Mouse (Mus musculus) lung, postnatal 25 days (tissue): ENCODE measurements around the gene Nktr.

Experiments used
- DNase-seq: peaks from one replicate; pipeline ENCODE4 v3.0.0; 2022; ENCODE audit warnings: low spot score

The Nktr gene

DNA sequence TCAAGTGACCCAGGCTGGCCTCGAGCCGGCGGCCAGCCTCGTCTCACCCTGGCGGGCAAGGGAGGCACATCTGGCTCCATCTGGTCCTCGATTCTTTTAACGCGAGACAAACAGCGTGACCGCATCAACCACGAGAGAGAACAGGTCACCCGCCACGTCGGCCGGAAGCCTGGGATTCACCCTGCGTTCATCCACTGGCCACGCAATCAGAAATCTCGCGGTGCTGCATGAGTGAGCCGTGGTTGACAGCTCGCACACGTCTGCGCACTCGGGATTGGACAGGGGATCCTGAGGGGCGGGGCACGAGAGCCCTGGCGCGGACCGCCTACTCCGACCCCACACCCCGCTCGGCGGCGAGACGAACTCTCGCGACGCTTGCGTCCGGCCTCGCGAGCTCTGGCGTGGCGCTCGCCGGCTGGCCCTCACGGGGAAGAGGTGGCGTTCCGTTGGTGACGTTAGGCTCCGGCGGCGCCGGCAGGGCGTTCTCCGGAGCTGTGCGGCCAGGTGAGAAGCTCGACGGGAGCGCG is at the start of gene Nktr:
Nktr (plus strand) TSS at position 378 of the 527 bp plus-strand sequence.
- DNase-seq, result peak; percentile 99

DNA sequence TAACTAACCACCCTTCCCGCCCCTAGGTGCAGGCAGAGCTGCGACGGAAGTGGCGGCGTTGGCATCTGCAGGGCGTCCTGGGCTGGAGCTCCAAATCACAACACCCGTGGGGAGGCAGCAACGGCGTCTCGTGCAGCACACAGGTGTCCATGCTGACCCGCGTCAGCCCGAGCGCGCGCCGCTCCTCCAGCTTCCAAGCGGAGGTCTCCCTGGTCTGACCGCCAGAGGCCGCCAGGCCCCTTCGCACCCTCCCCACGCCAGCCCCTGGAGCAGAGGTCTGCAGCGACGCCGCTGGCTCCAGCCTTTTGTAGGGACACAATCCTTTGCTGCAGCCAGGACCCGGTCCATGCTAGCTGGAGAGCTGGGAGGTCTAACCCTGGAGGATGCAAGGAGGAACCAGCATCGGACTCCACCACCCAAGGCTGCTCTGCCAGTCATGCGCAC is 49.6 kb upstream of the Nktr start:
- peak; percentile 72 for DNase-seq

- peak; percentile 80 for DNase-seq
These were observed 47.7 kb upstream of the Nktr start for GRCm38 (mm10) chr9:121671300-121671699.

DNA sequence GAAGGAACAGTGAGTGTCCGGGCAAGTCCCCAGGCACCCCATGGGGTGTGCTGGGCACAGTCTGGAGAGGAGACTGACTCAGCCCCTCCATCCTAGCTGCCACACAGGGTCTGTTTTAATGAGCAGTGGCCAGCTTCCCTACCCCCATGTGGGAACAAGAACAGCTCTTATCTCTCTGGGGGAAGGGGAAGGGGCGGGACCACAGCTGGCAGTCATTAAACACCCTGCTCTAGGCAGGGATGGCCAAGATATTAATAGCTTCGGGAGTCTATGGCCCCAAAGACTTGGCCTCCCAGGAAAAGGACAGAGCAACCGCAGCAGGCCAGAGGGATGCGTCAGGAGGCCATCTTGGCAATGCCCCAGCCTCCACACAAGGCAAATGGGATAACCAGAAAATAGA is 46.7 kb upstream of the Nktr start:
- DNase-seq, result peak; percentile 74

DNA sequence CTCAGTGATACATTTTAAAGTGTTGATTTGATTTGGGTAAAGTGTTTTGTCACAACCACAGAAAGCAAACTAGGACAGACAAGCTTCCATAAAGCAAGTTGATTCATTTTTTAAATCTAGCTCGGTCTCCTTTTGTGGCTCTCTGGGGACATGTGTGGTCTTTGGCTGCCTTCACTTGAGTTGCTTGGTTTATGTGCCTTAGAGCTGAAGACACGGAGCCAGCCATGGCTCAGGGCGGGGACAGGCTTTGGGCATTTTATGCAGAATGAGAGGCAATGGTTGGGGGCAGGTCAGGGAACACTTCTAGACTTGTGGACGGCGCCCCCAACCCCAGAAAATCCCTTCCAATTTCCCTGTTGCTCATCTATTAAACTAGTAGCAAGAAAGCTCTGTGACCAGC is 45.3 kb upstream of the Nktr start:
- no peak for DNase-seq

- peak; percentile 60 for DNase-seq
These were observed 44.0 kb upstream of the Nktr start for GRCm38 (mm10) chr9:121675011-121675410.

- DNase-seq, result no peak
These were observed 43.4 kb upstream of the Nktr start for GRCm38 (mm10) chr9:121675556-121675955.

GRCm38 (mm10) chr9:121677069-121677468 is 41.9 kb upstream of the Nktr start:
- DNase-seq, result no peak

DNA sequence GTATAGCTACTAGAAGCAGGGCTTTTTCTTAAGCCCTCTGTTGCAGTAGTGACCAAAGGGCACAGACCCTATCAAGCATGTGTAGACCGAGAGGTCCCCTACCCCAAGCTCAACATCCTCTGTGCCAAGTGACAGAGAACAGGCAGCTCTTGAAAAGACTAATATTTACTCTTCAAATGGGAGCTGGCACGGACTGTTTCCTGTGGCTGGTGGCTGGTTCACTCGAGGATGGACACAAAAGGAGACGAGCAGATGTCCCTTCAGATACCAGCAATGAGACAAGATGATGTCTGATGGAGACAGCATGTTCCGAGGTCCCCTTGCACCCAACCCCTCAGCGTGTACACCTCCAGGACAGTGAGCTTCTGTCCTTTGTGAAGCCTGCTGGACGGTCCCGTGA is 41.5 kb upstream of the Nktr start:
- DNase-seq, result peak; percentile 91

DNA sequence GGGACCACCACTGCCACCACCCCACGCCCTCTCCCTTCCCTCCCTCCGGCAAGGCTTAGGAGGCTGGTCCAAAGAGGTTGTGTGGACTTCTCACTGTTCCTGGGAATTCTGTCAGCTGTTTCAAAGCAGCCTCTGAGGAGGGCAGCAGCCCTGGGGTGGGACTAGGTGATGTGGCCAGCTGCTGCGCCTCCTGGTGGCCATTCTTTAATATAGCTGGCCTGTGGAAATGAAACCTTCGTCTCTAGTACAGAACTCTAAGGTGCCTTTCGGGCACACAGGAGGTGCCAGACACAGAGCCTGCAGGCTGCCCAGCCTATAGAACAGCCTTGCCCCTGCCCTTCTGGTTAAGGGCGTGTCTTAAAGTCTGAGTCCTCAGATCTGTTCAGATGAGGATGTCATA is 39.4 kb upstream of the Nktr start:
- DNase-seq, result peak; percentile 74

DNA sequence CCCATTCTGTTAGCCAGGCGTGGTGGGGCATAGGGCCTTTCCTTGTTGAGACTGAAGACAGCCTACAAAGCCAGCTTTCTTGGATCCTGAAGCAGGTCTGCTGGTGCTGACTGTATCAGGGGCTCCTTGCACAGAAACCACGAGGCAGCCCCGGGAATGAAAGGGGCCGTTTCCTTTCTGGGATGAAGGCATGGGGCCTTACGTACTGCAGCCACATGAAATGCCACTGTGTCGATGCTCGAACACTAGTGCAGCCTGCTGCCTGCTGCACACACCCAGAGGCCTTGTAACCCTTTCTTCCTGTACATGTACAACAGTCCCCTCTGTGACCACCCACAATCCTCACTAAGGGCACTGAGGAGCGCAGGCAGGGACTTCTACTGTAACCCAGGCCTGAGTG is 37.8 kb upstream of the Nktr start:
- DNase-seq, result no peak

GRCm38 (mm10) chr9:121682037-121682680 is 36.8 kb upstream of the Nktr start:
- DNase-seq, result no peak

- DNase-seq, result no peak
These were observed 34.3 kb upstream of the Nktr start for GRCm38 (mm10) chr9:121684702-121685101.

- no peak for DNase-seq
These were observed 28.7 kb upstream of the Nktr start for GRCm38 (mm10) chr9:121690200-121690651.

- DNase-seq, result no peak
These were observed 28.2 kb upstream of the Nktr start for GRCm38 (mm10) chr9:121690734-121691133.

DNA sequence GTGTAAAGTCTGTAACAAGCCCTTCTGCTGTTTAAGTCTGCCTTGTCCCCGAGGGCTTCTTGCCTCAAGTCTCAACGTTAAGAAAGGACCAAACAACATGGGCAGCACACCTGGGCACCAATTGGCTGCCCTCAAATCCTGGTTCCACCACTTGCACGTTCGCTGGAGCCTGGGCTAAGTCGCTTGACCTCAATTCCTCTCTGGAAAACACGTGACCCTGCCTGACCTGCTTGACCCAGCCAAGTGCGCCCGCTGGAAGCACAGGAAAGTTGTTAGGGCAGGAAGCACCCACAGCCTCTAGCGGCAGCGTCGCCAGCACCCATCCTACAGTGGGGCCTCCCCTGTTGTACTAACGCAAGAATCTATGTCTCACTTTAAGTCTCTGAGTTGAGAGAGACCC is 24.2 kb upstream of the Nktr start:
- DNase-seq, result no peak

GRCm38 (mm10) chr9:121696626-121697025 is 22.3 kb upstream of the Nktr start:
- DNase-seq, result no peak

DNA sequence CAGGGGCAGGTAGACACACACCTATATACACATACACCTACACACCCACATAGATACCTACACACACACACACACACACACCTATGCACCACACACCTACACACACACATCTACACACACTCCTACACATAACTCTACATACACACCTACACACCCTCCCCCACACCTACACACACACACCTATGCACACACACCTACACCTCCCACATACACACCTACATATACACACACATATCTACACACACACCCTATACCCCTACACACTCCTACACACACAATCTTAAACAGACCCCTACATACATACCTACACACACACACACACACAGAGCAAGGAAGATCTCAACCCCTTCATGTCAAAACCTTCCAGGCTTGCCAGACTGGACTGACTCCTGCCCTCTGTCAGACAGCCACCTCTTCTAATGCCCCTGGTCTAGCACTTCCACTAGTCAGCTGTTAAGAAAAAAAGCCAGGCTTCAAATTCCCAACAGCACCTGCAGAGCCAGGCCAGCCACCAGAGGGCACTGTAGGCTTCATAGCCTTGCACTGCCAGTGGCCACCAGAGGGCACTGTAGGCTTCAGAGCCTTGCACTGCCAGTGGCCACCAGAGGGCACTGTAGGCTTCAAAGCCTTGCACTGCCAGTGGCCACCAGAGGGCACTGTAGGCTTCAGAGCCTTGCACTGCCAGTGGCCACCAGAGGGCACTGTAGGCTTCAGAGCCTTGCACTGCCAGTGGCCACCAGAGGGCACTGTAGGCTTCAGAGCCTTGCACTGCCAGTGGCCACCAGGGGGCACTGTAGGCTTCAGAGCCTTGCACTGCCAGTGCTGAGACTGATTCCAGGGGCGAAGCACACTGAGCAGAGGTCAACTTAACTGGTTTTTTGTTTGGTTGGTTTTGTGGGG is 21.6 kb upstream of the Nktr start:
- peak; percentile 63 for DNase-seq

GRCm38 (mm10) chr9:121704261-121704645 is 14.7 kb upstream of the Nktr start:
- DNase-seq, result no peak

DNA sequence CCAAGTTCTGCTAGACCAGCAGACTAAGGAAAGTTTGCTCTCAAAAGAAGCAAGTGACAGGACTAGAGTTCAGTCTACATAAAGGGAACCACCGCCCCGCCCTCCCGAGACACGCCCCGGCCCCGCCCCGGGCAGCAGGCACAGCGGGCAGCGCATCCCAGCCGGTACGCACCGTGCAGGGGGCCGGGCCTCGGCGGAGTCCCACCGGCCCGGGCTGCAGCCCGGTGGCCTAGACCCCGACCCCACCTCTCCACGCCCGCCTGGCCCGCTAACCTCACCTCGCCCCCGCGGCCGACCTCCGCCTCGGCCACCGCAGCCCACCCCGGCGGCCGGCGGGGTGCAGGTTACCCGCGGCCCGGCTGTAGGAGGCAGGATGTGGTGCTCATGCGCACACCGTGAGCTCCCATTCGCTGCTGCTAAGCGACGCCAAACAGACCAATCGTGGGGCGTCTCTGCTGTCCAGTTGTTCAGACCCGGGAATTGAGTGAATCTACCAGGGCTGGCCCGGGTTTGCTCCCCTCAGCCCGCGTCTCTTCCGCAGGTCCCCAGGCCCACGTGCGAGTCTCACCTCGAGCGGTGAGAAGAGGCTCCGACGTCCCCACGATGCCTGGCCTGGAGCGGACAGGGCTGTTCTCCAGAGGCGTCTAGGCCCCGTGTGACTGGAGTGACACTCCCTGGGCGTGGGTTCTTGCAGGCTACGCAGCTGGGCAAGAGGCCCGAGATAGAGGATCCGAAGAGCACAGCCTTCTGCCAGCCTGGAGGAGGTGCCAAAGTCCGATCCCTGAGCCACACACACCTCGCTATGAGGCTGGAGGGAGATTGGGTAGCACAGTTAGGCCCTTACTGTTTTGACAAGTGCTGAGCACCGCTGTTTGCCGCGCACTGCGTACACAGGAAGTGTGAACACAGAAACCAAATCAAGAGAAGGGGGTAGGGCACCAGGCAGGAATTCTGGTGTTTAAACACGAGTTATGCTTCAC is 14.0 kb upstream of the Nktr start, which contains the start of gene Sec22c:
Sec22c (minus strand) TSS at position 845 of the 980 bp plus-strand sequence.
- DNase-seq, result peak; percentile 92

- no peak for DNase-seq
These were observed 12.8 kb upstream of the Nktr start for GRCm38 (mm10) chr9:121706029-121706675.
